Mouse (Mus musculus) small intestine, adult 2 months (tissue): ENCODE measurements at regions not wholly inside any gene's neighbourhood (a gene's known extent, or its start where the extent isn't known, plus 50 kb on each side); places are given as distances from the start of the nearest gene placed in this dataset.

Source experiments
- CTCF ChIP-seq: fragments of 200-500 bp; IDR thresholded peaks from 2 replicates; pipeline ENCODE4 v1.5.1; 2012; ENCODE audit warnings: low read depth, mild to moderate bottlenecking, control low read depth, inconsistent platforms, low read length, moderate library complexity, mixed read lengths; ENCODE audit not compliant: insufficient replicate concordance, insufficient read length; ENCODE audit errors: extremely low read depth
- POLR2A ChIP-seq: fragments of 200-500 bp; IDR thresholded peaks from 2 replicates; pipeline ENCODE4 v1.6.1; 2012; ENCODE audit warnings: low read depth, mild to moderate bottlenecking, control low read depth, inconsistent platforms, low read length, moderate library complexity

GRCm38 (mm10) chr17:50375465-50375864 lies 82.0 kb upstream of the Dazl start:
- TF ChIP-seq CTCF, result no peak
- no peak for TF ChIP-seq POLR2A
